Mouse (Mus musculus): ENCODE measurements at regions not wholly inside any gene's neighbourhood (a gene's known extent, or its start where the extent isn't known, plus 50 kb on each side); places are given as distances from the start of the nearest gene placed in this dataset.

GRCm38 (mm10) chr4:142449198-142449702 is 210.0 kb upstream of the Kazn start:
- no peak overlapping the region for H3K4me3 ChIP-seq (ENCODE audit: insufficient read depth, low read depth, low read length)
- H3K4me1 ChIP-seq (ENCODE audit: control insufficient read depth, insufficient read depth, insufficient read length, low read length), result no peaks in the 10 kb centered on the region
- no peak overlapping the region for H3K27ac ChIP-seq (replicated peaks; ENCODE audit: low read depth, low read length)

- Histone ChIP-seq H3K4me3 (ENCODE audit: insufficient read depth, low read depth, low read length) (no peak overlapping the region), H3K27ac (replicated peaks; ENCODE audit: low read depth, low read length) (no peak overlapping the region), H3K4me1 (ENCODE audit: control insufficient read depth, insufficient read depth, insufficient read length, low read length) (no peaks in the 10 kb centered on the region)
Measured at GRCm38 (mm10) chr4:142447529-142447928, 208.3 kb upstream of the Kazn start.

GRCm38 (mm10) chr4:142441045-142441444 is 201.8 kb upstream of the Kazn start:
- H3K4me1 ChIP-seq (ENCODE audit: control insufficient read depth, insufficient read depth, insufficient read length, low read length), result no peaks in the 10 kb centered on the region
- H3K4me3 ChIP-seq (ENCODE audit: insufficient read depth, low read depth, low read length), result no peak overlapping the region
- H3K27ac ChIP-seq (replicated peaks; ENCODE audit: low read depth, low read length), result no peak overlapping the region

GRCm38 (mm10) chr4:142439450-142440183 is 200.4 kb upstream of the Kazn start:
- H3K4me3 ChIP-seq (ENCODE audit: insufficient read depth, low read depth, low read length), result no peak overlapping the region
- no peaks in the 10 kb centered on the region for H3K4me1 ChIP-seq (ENCODE audit: control insufficient read depth, insufficient read depth, insufficient read length, low read length)
- no peak overlapping the region for H3K27ac ChIP-seq (replicated peaks; ENCODE audit: low read depth, low read length)

- Histone ChIP-seq H3K4me3 (ENCODE audit: insufficient read depth, low read depth, low read length) (no peak overlapping the region), H3K27ac (replicated peaks; ENCODE audit: low read depth, low read length) (no peak overlapping the region), H3K4me1 (ENCODE audit: control insufficient read depth, insufficient read depth, insufficient read length, low read length) (no peaks in the 10 kb centered on the region)
Measured at GRCm38 (mm10) chr4:142424596-142424995, 185.4 kb upstream of the Kazn start.

GRCm38 (mm10) chr4:142420427-142420826 is 181.2 kb upstream of the Kazn start:
- H3K4me1 ChIP-seq (ENCODE audit: control insufficient read depth, insufficient read depth, insufficient read length, low read length), result no peaks in the 10 kb centered on the region
- no peak overlapping the region for H3K27ac ChIP-seq (replicated peaks; ENCODE audit: low read depth, low read length)
- H3K4me3 ChIP-seq (ENCODE audit: insufficient read depth, low read depth, low read length), result no peak overlapping the region

GRCm38 (mm10) chr4:142414874-142415273 is 175.7 kb upstream of the Kazn start:
- no peak overlapping the region for H3K27ac ChIP-seq (replicated peaks; ENCODE audit: low read depth, low read length)
- no peaks in the 10 kb centered on the region for H3K4me1 ChIP-seq (ENCODE audit: control insufficient read depth, insufficient read depth, insufficient read length, low read length)
- H3K4me3 ChIP-seq (ENCODE audit: insufficient read depth, low read depth, low read length), result no peak overlapping the region

- H3K4me1 ChIP-seq (ENCODE audit: control insufficient read depth, insufficient read depth, insufficient read length, low read length), result no peaks in the 10 kb centered on the region
- no peak overlapping the region for H3K27ac ChIP-seq (replicated peaks; ENCODE audit: low read depth, low read length)
- no peak overlapping the region for H3K4me3 ChIP-seq (ENCODE audit: insufficient read depth, low read depth, low read length)
Measured at GRCm38 (mm10) chr4:142411792-142412191, 172.6 kb upstream of the Kazn start.

GRCm38 (mm10) chr4:142410596-142411573 is 171.7 kb upstream of the Kazn start:
- no peak overlapping the region for H3K27ac ChIP-seq (replicated peaks; ENCODE audit: low read depth, low read length)
- no peak overlapping the region for H3K4me3 ChIP-seq (ENCODE audit: insufficient read depth, low read depth, low read length)
- H3K4me1 ChIP-seq (ENCODE audit: control insufficient read depth, insufficient read depth, insufficient read length, low read length), result no peaks in the 10 kb centered on the region

- Histone ChIP-seq H3K4me1 (ENCODE audit: control insufficient read depth, insufficient read depth, insufficient read length, low read length) (no peaks in the 10 kb centered on the region), H3K4me3 (ENCODE audit: insufficient read depth, low read depth, low read length) (no peak overlapping the region), H3K27ac (replicated peaks; ENCODE audit: low read depth, low read length) (no peak overlapping the region)
Measured at GRCm38 (mm10) chr4:142397858-142398257, 158.7 kb upstream of the Kazn start.

- Histone ChIP-seq H3K4me3 (ENCODE audit: insufficient read depth, low read depth, low read length) (no peak overlapping the region), H3K4me1 (ENCODE audit: control insufficient read depth, insufficient read depth, insufficient read length, low read length) (no peaks in the 10 kb centered on the region), H3K27ac (replicated peaks; ENCODE audit: low read depth, low read length) (no peak overlapping the region)
Measured at GRCm38 (mm10) chr4:142392924-142393323, 153.7 kb upstream of the Kazn start.

- H3K4me1 ChIP-seq (ENCODE audit: control insufficient read depth, insufficient read depth, insufficient read length, low read length), result no peaks in the 10 kb centered on the region
- no peak overlapping the region for H3K27ac ChIP-seq (replicated peaks; ENCODE audit: low read depth, low read length)
Measured at GRCm38 (mm10) chr4:142390531-142391195, 151.5 kb upstream of the Kazn start.

GRCm38 (mm10) chr4:142388476-142388875 is 149.3 kb upstream of the Kazn start:
- H3K27ac ChIP-seq (replicated peaks; ENCODE audit: low read depth, low read length), result no peak overlapping the region
- no peaks in the 10 kb centered on the region for H3K4me1 ChIP-seq (ENCODE audit: control insufficient read depth, insufficient read depth, insufficient read length, low read length)
- H3K4me3 ChIP-seq (ENCODE audit: insufficient read depth, low read depth, low read length), result no peak overlapping the region

More at GRCm38 (mm10) chr4:142390531-142391195, 151.5 kb upstream of the Kazn start:
- H3K4me3 ChIP-seq (ENCODE audit: insufficient read depth, low read depth, low read length), result no peak overlapping the region

GRCm38 (mm10) chr4:142381168-142381567 is 142.0 kb upstream of the Kazn start:
- H3K4me1 ChIP-seq (ENCODE audit: control insufficient read depth, insufficient read depth, insufficient read length, low read length), result no peaks in the 10 kb centered on the region
- no peak overlapping the region for H3K4me3 ChIP-seq (ENCODE audit: insufficient read depth, low read depth, low read length)
- H3K27ac ChIP-seq (replicated peaks; ENCODE audit: low read depth, low read length), result no peak overlapping the region

GRCm38 (mm10) chr4:142378452-142378851 is 139.3 kb upstream of the Kazn start:
- H3K4me1 ChIP-seq (ENCODE audit: control insufficient read depth, insufficient read depth, insufficient read length, low read length), result no peaks in the 10 kb centered on the region
- no peak overlapping the region for H3K27ac ChIP-seq (replicated peaks; ENCODE audit: low read depth, low read length)
- H3K4me3 ChIP-seq (ENCODE audit: insufficient read depth, low read depth, low read length), result no peak overlapping the region
